Mouse (Mus musculus) monocyte, adult 2 months (primary cell): ENCODE data around the gene Sept9.
A peak's percentile ranks its signal among the peaks of the same experiment; 100 is the strongest.

Experiments
- DNase-seq, 2 experiments: peaks; one replicate each; pipeline ENCODE4 v3.0.0; 2022; ENCODE audit warnings: low spot score in 2 of 2, low read depth in 1 of 2

Sept9 gene

DNA sequence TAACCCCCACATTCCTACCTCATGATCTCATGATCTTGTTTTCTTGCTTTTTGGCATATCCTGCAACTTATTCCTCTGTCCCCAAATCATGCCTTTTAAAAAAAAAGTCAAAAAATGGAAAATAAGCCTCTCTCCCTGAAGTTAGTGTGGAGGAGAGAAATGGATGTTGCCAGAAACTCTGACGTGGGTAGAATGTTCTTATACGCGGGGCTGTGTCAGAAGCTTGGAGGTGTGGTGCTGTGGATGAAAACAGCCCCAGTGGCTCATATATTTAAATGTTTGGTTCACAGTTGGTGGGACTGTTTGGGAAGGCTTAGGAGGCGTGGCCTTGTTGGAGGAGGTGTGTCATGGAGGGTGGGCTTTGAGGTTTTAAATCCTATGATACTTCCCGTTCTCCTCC is 169.9 kb downstream of the Sept9 start:
- no peak for DNase-seq

DNA sequence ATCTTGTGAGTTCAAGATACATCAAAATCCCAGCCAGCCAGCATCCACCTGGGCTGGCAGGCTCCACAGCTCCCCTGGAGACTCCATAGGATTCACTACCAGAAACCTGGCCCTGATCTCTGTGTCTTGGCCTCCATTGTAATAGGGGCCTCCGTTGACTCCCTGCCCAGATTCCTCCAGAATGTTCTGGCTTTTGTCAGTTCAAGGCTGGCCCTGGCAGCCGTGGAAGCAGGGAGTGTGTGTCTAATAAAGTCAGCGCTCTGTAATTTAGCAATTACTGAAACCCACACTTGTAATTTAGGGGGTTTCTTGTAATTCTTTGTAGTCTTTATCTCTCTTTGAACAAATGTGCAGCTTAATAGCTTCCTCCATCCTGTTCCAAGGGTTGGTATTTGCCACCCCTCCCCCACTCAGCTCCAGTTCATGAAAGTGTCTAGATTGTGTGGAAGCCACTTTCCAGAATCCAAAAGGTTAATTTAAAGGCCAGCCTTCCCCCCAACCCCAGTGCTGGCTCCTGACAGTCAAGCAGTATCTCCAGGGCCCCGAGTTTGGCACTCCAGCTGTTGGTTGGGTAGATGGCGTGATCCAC is 170.9 kb downstream of the Sept9 start:
- DNase-seq, result no peak

DNA sequence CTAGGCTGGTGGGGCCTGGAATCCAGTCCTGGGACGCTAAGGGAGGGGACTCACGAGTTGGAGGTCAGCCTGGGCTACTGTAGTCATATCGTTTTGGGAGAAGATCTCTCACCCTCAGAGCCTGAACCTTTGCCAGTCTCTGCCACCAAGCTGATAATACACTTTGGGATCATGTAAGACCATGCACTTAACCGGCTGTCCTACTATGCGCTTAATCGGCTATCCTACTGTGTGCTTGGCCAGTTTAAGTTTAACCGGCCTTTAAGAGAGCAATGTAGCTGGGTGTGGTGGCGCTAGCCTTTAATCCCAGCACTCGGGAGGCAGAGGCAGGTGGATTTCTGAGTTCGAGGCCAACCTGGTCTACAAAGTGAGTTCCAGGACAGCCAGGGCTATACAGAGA is 173.1 kb downstream of the Sept9 start:
- DNase-seq, result no peak

DNA sequence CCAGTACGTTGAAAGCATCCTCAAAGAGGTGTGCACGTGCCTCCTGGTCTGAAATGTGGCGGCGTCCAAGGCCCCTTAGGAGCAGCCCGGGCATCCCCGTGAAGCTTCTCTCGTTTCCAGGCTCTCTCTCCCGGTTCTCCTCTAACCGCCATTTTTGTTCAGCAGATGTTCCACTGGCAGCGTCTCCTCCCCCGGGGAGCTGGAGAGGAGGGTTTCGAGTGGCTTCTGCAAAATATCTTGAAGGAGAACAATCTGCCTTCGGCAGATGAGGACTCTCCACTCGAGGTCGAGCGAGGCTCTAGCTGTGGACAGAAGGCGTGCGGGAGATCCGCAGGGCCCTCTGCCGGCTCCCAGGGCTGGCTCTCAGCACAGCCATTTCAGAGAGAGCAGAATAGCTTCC is 173.7 kb downstream of the Sept9 start:
- no peak for DNase-seq

DNA sequence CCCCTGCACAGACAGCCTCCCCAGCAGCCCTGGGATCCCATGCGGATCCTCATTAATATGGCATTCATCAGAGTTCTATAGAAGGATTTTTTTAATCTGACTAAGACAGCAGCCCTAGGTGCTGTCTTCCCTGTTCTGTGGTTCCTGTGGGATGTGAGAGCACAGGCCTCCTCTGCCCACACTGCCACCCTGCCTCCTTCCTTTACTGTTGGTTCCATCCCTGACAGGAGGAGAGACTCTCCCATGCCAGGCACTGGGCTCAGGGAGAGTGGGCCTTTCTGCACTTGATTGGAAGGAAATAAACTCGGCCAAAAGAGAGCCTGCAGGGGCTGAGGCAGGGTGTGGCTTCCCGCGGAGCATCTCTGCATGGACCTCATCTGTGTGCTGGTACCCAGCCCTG is 174.4 kb downstream of the Sept9 start:
- no peak for DNase-seq

DNA sequence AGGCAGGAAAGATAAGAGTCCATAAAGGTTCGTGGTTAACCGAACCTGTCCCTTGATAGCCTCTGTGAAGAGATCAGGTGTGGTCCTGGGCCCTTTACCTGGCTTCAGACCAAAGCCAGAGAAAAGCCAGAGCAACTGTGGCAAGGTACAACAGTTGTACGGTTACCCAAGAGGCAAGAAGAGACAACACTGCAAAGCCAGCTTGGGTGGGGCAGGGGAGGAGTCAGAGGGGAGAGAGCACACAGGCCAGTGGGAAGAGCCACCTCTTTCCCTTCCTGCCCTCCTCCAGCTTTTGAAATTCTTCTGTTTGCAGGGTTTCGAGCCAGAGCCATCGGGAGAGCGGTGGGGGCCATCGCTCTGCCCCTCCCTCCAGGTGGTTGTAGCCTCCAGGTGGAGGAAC is 174.8 kb downstream of the Sept9 start:
- no peak for DNase-seq

DNA sequence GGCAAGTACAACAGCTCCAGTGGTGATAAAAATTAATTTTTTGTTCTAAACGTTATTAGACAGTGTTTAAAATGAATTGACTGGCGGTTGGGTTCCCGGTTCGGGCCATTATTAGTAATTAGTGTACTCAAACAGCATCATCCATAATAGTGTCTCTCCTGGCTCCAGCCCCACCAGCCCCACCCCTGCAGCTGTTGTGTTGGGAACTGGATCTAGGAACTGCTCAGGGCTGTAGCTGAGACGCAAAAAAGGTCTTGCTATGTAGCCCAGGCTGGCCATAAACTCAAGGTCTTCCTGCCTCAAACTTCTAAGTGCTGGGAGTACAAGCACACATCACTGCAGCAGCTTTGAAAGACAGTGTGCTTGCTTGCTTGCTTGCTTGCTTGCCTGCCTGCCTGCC is 180.3 kb downstream of the Sept9 start:
- no peak for DNase-seq

DNA sequence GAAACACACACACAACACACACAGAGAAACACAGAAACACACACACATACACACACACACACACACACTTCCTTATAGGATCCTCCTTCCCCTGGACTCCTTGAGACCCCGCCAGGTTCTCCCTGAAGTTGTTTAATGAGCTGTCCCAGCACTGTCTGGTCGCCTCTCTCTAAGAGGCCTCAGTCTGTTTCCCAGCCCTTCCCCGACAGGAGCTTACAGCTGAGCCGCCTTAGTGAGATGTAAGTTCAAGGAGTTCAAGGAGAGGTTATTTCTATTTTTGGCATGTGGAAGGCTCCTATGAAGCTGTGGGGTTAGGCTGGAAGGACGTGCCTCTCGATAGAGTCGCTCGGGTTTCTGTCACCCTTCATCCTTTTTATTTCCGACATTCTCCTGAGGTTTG is 184.8 kb downstream of the Sept9 start:
- no peak for DNase-seq

DNA sequence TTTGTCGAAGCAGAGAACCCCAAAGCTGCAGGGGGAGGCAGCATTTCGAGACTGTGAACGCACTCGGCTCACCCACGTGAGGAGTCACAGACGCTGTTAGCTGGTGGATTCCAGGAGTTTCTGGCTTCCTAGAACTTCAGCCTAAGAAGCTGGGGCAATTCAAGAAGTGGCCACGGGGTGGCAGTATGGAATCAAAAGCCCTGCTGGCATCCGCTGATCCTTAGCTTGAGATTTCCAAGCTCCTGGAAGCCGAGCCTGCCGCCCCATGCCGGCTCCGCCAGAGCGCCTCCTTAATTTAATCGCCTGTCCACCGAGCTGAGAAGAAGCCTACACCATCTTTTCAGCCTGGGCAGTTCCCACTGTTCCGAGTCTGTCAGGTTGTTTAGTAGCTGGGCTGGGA is 185.4 kb downstream of the Sept9 start:
- DNase-seq, result peak; percentile 19 to 64

DNA sequence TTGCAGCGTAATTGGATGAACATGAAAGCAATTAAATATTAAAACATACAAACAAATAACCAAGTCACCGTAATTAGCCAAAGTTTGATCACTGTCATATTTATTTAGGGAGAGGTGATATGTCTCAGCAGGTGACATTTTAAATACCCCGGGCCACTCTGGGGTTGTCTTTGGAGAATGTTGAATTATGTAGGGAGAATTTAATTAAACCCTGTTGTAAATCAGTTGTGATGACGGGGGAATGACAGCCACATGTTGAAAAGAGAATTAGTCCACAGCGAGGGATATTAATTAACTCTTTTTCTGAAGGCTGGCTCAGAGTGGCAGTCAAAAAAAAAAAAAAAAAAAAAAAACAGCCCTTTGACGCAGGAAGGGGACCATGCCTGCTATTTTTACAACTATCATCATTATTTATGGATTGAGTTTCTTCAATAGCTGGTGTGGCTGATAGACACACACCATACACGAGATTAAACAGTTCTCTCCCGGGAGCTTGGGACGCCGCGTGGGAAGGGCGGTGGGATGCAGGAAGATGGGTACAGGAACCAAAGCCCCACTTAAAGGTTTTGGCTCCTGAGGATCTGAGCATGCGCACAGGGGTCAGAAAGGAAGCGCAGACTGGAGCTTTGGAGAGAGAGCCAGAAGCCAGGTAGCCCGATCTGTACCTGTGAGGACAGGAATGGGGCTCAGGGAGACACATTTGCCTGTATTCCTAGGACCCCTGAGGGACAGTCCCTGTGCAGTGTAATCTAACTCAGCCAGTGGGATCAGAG is 186.1 kb downstream of the Sept9 start:
- DNase-seq, result no peak

DNA sequence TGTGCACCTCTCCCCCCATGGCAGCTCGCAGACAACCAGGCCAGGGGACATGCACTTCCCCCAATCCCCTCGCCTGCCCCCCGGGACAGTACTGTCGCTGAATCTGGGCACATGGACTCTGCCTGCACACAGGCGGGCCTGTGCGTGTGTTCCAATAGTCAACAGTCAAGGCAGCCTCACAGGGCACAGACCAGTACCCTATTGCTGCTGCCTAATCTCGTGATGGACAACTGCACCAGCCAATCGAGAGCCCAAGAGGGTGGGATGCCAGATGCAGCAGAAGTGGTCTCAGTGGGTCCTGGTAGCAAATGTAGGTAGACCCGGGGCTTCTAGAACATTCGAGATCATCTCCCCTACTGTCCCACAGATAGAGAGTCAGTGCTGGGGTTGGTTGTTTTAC is 187.8 kb downstream of the Sept9 start:
- no peak for DNase-seq

DNA sequence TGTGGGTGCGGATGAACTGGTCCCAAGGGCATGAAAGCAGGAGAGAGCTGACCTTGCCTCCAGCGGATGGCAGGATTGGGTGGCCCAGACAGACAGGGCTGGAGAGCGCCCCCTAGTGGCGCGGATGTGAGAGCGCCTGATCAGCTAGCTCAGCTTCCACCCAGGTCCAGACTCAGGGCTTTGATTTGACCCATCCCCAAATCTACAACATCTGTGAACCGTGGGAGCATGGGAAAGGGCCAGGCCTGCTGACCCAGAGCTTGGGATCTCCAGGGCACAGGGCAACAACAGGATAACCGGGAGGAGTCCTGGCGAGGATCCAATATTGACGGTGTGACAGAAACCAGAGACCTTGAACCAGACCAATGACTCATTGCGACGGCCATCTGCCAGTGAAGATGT is 190.5 kb downstream of the Sept9 start:
- no peak for DNase-seq

DNA sequence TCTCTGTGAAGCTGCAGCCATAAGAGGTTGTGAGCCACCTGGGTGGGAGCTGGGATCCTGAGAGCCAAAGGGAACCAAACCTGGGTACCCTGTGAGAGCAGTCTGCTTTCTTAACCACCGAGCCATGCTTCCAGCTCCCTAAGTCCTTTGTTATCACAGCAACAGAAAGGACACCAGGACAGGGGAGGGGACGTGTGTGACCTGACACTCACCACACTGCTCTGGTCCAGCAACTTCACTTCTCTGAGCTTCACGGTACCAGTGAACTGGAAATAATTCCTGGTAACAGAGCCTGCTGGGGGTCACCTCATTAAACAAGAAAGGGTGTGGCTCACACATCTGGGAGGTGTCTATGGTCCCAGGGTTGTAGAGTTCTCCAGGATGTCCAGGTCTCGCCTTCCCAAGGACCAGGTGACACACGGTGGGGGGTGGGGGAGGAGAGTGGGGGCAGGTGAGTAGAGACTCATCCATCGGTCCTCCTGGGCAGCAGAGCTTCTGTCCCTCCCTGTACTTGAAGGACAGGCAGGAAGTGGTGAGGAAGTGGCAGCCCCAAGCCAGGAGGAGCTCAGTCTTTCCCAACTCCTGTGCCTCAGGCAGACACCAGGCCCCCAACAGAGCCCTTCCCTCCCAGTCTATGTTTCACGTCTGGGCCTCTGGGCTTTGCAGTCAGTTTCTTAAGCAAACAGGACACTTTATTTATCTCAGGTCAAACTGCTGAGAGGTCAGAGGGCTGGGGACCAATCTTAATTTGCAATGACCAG is 191.5 kb downstream of the Sept9 start:
- no peak for DNase-seq

DNA sequence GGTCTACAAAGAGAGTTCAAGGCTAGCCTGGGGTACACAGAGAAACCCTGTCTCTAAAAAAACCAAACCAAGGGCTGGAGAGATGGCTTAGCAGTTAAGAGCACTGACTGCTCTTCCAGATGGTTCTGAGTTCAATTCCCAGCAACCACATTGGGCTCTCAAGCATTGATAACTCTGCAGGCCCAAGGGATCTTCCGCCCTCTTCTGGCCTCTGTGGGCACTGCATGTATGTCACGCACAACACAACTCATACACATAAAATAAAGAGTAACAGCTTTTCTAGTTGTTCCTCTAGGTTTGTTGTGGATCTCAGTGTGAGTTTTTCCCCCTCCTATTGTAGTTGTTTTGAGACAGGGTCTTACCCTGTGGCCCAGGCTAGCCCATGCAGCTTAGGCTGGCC is 192.8 kb downstream of the Sept9 start:
- DNase-seq, result no peak

DNA sequence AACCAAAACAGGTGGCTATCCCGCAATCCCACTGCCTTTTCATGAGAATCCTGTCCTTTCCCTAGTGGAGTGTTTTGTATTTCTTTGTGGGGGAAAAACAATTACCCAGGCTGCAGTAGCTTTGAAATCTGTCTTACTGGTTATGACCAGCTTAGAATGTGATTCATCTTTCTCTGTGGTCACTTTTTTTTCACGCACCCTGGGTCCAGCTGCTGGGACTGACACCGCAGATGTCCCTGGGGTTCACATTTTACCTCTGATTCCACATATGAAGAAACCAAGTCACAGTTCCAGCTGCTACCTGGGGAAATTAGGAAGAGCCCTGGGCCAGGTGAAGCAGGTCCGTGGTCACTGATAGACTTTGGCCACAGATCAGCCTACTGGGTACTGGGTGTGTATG is 194.3 kb downstream of the Sept9 start:
- no peak for DNase-seq

DNA sequence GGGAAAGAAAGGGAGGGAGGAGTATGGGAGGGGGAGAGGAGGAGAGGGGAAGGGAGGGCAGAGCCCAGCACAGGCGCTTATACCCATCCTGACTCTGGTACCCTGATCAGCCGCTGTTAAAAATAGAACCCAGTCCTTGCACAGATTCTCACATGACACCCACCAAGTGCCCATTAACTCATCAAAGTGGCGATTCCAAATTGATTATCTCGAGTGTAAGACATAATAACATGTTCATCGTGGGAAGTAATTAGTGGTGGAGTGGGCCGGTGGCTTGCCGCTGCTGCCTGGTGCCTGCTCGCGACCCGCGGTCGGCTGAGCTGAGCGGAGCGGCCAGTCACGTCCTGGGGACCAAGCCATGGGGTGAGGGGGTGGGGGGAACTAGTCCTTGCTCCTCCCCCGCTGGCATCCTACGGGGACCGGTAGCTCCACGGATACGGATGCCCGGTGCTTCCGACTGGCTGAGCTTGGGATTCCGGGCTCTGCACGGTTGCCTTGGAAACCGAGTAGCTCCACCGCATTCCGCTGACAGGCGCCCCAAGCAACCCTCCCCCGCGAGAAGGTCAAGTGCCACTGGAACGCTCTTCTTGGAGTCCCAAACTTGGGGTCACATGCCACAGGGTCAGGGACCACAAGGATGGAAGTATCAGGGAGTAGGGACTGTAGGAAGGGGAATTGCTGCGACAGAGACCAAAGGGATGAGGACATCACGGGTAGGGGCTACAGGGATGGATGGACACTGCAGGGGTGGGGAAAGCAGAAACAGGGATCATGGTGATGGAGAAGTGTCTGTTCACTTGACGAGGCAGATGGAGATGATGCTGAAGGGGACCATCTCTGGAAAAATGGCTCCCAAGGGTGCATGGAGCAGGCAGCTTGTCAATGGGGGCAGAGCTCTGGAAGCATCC is 195.0 kb downstream of the Sept9 start:
- DNase-seq, result no peak

DNA sequence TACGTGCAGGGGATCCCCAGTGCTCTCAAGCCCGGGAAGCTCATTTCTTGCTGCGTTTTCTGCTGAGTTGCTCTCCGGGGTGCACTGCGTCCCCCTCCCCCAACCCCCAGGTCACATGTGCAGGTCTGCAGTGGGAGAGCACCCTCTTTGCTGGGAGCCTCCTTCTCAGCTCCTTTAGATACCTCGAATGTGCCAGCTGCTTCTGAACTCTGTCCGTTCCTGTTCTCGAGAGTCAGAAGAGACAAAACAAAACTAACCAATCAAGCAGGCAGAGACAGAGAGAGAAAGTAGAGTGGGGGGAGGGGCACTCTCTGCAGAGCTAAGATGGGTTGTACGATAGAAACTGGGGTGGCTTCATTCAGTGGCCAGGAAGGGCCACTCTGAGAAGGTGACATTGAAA is 195.8 kb downstream of the Sept9 start:
- DNase-seq, result no peak

DNA sequence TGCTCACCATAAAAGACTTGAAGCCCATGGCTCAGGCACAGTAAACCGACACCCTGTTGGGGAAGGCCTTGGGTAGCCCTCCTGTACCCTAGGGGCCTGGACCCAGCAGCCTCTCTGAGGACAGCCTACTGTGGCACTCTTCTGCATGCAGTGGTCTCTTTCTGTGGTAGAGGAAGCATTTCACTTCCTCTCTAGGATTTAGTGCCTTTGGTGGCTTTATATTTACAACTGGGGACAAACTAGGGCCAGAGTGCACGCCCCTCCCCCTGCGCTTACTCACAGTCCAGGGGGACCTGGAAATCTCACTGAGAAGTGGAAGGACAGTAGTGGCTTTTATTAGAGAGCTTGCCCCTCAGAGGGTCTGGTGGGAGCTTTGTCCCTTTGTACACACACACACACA is 197.5 kb downstream of the Sept9 start:
- DNase-seq, result no peak

DNA sequence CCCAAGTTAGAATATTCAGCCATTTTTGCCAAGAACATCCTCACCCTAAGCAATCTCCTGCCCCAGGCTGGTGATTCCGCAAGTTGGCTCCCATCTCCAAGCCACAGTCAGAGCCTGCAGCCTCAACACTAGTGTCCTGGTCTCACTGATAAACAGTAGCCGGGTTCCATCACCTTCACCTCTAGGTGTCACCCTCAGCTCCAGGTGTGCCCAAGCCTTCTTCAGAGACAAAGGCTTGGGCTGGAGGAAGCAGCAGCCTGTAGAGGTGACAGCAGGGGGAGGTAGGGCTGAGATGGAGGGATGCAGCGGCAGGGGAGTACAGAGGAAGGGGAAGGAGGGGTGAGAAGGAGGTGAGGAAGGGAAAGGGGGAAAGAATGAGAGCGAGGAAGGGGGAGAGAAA is 198.3 kb downstream of the Sept9 start:
- DNase-seq, result no peak

DNA sequence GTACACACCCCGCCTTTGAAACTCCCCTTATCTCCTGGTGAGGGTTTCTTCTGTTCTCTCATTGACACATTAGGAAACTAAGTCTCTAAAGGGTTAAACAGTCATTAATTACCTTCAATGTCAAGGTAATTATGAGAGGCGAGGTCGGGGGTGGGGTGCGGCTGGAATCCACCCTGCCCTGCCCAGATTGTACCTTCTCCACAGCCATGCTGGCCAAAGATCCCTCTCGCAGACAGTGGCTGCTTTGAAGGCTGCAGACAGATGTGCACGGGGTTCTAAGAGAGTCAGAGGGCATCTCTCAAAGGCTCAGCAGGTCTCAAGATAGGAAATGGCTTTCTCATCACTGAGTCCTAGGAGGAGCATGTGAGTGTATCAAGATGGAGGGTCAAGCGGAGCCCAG is 198.7 kb downstream of the Sept9 start:
- DNase-seq, result no peak

DNA sequence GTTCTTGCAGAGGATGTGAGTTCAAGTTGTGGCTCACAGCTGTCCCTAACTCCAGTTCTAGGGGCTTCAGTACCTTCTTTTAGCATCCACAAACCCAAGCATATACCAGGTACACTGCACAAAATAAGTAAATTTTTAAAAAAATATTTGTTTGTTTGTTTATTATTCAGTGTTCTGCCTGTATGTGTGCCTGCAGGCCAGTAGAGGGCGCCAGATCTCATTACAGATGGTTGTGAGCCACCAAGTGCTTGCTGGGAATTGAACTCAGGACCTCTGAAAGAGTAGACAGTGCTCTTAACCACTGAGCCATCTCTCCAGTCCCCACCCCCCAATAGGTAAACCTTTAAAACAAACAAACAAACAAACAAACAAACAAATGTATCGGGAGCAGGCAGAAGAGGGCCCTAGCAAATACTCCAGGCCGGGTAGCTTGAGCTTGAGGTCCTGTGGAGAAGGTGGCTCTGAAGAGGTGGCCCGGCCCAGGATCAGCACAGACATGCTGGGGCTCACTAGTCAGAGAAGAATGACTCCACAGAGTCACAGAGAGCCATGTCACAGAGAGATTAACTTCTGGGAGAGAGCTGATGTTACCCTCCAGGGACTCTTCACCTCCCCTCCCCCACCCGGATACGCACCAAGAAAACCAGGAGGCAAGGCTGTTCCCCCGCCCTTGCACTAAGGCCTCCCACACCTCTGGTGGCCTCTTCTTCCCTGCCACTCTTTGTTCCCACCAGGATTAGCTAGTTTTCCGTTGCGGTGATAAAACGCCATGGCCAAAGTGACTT is 202.3 kb downstream of the Sept9 start:
- no peak for DNase-seq
